Mouse (Mus musculus) neutrophil, adult 59 days (primary cell): ENCODE measurements around the gene Cyp2c40. TPM values are rescaled to one million over a fixed set of nuclear protein-coding genes. Genes with fewer than 3 reads are reported as not detected.

Experiments
- total RNA-seq, 2 experiments: library from RNA; stranded (reverse); gene quantifications; 1 replicate in 1 of 2; 2 replicates in 1 of 2; pipeline ENCODE4 v1.2.4; 2023

Gene Cyp2c40
- total RNA-seq = not detected

DNA sequence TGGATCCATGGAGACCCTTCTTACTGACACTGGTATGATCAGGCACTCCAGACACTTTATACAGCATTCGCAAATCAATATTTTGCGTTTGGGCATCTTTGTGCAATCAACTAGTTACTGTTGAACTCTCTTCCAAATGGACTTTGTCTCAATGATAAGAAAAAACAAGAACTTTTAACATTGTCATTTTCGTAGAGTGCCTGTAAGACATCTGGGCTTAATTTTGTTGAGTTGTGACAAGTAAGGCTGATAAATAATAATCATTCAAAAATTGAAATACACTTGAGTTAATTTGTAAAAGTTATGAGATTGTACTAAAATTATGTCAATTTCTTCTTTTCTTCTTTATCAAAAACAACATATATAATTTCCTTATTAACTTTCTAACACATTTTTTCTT, at the start of gene Cyp2c40:
TSS of gene Cyp2c40 (minus strand) at position 101 of the 400 bp plus-strand sequence.

GRCm38 (mm10) chr19:39740920-39741319, 71.7 kb downstream of the Cyp2c40 start, which contains the start of gene Cyp2c68:
Cyp2c68 (minus strand) TSS chr19:39741054.

Other genes with a start within 250 kb of the Cyp2c40 start
- gene Cyp2c67, start 163.8 kb downstream of the Cyp2c40 start, total RNA-seq = not detected
- gene Cyp2c68, start 71.8 kb downstream of the Cyp2c40 start, total RNA-seq = not detected
- not detected for gene Cyp2c69, start 74.0 kb upstream of the Cyp2c40 start, total RNA-seq
- gene Cyp2c37, start 179.6 kb upstream of the Cyp2c40 start, total RNA-seq = not detected